Mouse (Mus musculus) kidney, adult 2 months (tissue): ENCODE results near the gene Gtsf1. TPM values are rescaled to one million over a fixed set of nuclear protein-coding genes. Genes with fewer than 3 reads are reported as not detected.

Source experiments
- DNase-seq: peaks from one replicate; pipeline ENCODE4 v3.0.0; 2021
- H3K27ac ChIP-seq: fragments of 200-500 bp; 2 replicates; pipeline ENCODE4 v1.5.1; 2012; ENCODE audit warnings: low read depth, low read length, control low read depth, inconsistent platforms; ENCODE audit not compliant: insufficient read depth
- H3K27me3 ChIP-seq: fragments of 200-500 bp; replicated peaks from 2 replicates; pipeline ENCODE4 v1.6.1; 2012; ENCODE audit warnings: mild to moderate bottlenecking, moderate library complexity, low read length, inconsistent platforms; ENCODE audit not compliant: control insufficient read depth, insufficient read depth
- H3K36me3 ChIP-seq: fragments of 200-500 bp; 2 replicates; pipeline ENCODE4 v1.6.1; 2012; ENCODE audit warnings: mild to moderate bottlenecking, moderate library complexity, low read length, inconsistent platforms; ENCODE audit not compliant: control insufficient read depth, insufficient read depth
- H3K4me1 ChIP-seq: fragments of 200-500 bp; 2 replicates; pipeline ENCODE4 v1.6.1; 2011; ENCODE audit warnings: low read length; ENCODE audit not compliant: control insufficient read depth, insufficient read depth
- H3K4me3 ChIP-seq: fragments of 200-500 bp; 2 replicates; pipeline ENCODE4 v1.5.1; 2011; ENCODE audit warnings: mild to moderate bottlenecking, low read depth, low read length, control low read depth; ENCODE audit not compliant: insufficient read depth
- CTCF ChIP-seq: fragments of 200-500 bp; conservative IDR thresholded peaks from 2 replicates; pipeline ENCODE4 v1.5.1; 2011; ENCODE audit warnings: low read depth, mild to moderate bottlenecking, control low read depth, low read length, moderate library complexity, mixed read lengths; ENCODE audit not compliant: insufficient read depth, insufficient read length
- POLR2A ChIP-seq: fragments of 200-500 bp; IDR thresholded peaks from one replicate; pipeline ENCODE4 v1.6.1; 2011; ENCODE audit warnings: low read depth, low read length, control low read depth
- WGBS: fragments of 180-500 bp; shearing (Covaris S2); methylation state at CpG from one replicate; pipeline ENCODE4 v1.1.7; 2018; 5-methylcytosine and 5-hydroxymethylcytosine counted together
- polyA plus RNA-seq: library from polyadenylated mRNA; depleted of rRNA; stranded (reverse); fragments of >200 nt; gene quantifications from 2 replicates; pipeline ENCODE4 v1.2.3, GENCODE M21; 2012; rRNA removed

The Gtsf1 gene
- polyA plus RNA-seq = 0.23 TPM in 1 of 2 replicates, not detected in the other

GRCm38 (mm10) chr15:103430241-103430640, at the start of gene Gtsf1:
Gene Gtsf1, minus strand, starts transcription at chr15:103430470.
- WGBS = 90% methylated on average over 16 of the region's 16 CpGs
- no peak within 1 kb of the TSS for H3K27ac ChIP-seq
- no peak within 1 kb of the TSS for H3K4me3 ChIP-seq
- H3K4me1 ChIP-seq = no peaks in the 10 kb centered on the region
- no peaks in the 10 kb centered on the region for H3K27me3 ChIP-seq
- no peaks in the 10 kb centered on the region for H3K36me3 ChIP-seq
- no peak for DNase-seq
- TF ChIP-seq CTCF = no peak
- no peak for TF ChIP-seq POLR2A

GRCm38 (mm10) chr15:103479080-103479606, 48.9 kb upstream of the Gtsf1 start:
- no peaks in the 10 kb centered on the region for H3K36me3 ChIP-seq
- H3K4me3 ChIP-seq = no peak overlapping the region
- no peaks in the 10 kb centered on the region for H3K27me3 ChIP-seq
- DNase-seq = no peak
- no peak overlapping the region for H3K27ac ChIP-seq
- TF ChIP-seq CTCF (no peak), POLR2A (no peak)
- WGBS = 78% methylated on average over 1 of the region's 1 CpGs
- H3K4me1 ChIP-seq = no peaks in the 10 kb centered on the region

- Histone ChIP-seq H3K36me3 (no peaks in the 10 kb centered on the region), H3K27ac (no peak overlapping the region)
Measured at GRCm38 (mm10) chr15:103473769-103474168, 43.5 kb upstream of the Gtsf1 start.

GRCm38 (mm10) chr15:103473182-103473581, 42.9 kb upstream of the Gtsf1 start:
- H3K27ac ChIP-seq = no peak overlapping the region
- no peaks in the 10 kb centered on the region for H3K4me1 ChIP-seq
- H3K36me3 ChIP-seq = no peaks in the 10 kb centered on the region
- no peak for DNase-seq
- 87% methylated on average over 7 of the region's 7 CpGs for WGBS
- no peak for TF ChIP-seq POLR2A
- TF ChIP-seq CTCF = no peak
- H3K27me3 ChIP-seq = no peaks in the 10 kb centered on the region
- no peak overlapping the region for H3K4me3 ChIP-seq

More at GRCm38 (mm10) chr15:103473769-103474168, 43.5 kb upstream of the Gtsf1 start:
- 89% methylated on average over 5 of the region's 5 CpGs for WGBS
- no peaks in the 10 kb centered on the region for H3K27me3 ChIP-seq
- no peak for TF ChIP-seq CTCF
- no peak for TF ChIP-seq POLR2A
- H3K4me1 ChIP-seq = no peaks in the 10 kb centered on the region
- H3K4me3 ChIP-seq = no peak overlapping the region
- DNase-seq = no peak

- no peaks in the 10 kb centered on the region for H3K27me3 ChIP-seq
- no peak overlapping the region for H3K4me3 ChIP-seq
- DNase-seq = no peak
- no peak overlapping the region for H3K27ac ChIP-seq
- no peaks in the 10 kb centered on the region for H3K36me3 ChIP-seq
- no peaks in the 10 kb centered on the region for H3K4me1 ChIP-seq
- 83% methylated on average over 3 of the region's 3 CpGs for WGBS
- TF ChIP-seq POLR2A (no peak), CTCF (no peak)
Measured at GRCm38 (mm10) chr15:103472265-103472664, 42.0 kb upstream of the Gtsf1 start.

GRCm38 (mm10) chr15:103471488-103472194, 41.4 kb upstream of the Gtsf1 start:
- TF ChIP-seq POLR2A = no peak
- no peak for TF ChIP-seq CTCF
- H3K36me3 ChIP-seq = no peaks in the 10 kb centered on the region
- no peak overlapping the region for H3K27ac ChIP-seq
- no peaks in the 10 kb centered on the region for H3K27me3 ChIP-seq
- H3K4me1 ChIP-seq = no peaks in the 10 kb centered on the region
- no peak overlapping the region for H3K4me3 ChIP-seq
- 71% methylated on average over 7 of the region's 7 CpGs for WGBS
- no peak for DNase-seq

GRCm38 (mm10) chr15:103462539-103463261, 32.4 kb upstream of the Gtsf1 start:
- 71% methylated on average over 7 of the region's 7 CpGs for WGBS

More at GRCm38 (mm10) chr15:103462539-103463261, 32.4 kb upstream of the Gtsf1 start:
- H3K27ac ChIP-seq = no peak overlapping the region
- no peaks in the 10 kb centered on the region for H3K36me3 ChIP-seq
- no peak for TF ChIP-seq CTCF
- H3K27me3 ChIP-seq = no peaks in the 10 kb centered on the region; the same call in 1 of the 2 replicates
- H3K4me1 ChIP-seq = no peaks in the 10 kb centered on the region
- H3K4me3 ChIP-seq = no peak overlapping the region
- peak; percentile 12 for DNase-seq
